Mouse (Mus musculus): ENCODE data around the gene Gpsm3. TPM values are rescaled to one million over a fixed set of nuclear protein-coding genes. Genes with fewer than 3 reads are reported as not detected.
"Not testable (repeated sequence)": the region's sequence is repeated elsewhere in the genome, so short reads cannot be mapped to it uniquely, and the experiment has no call there.

The Gpsm3 gene
- polyA plus RNA-seq (2017; shearing (Covaris generic)) = 100 to 1,000 TPM; 236 to 278 (median 276) TPM

GRCm38 (mm10) chr17:34589681-34590101 lies at the start of gene Gpsm3:
Gene Gpsm3, plus strand, starts transcription at chr17:34589806.
- peak; percentile 50 for ATAC-seq

GRCm38 (mm10) chr17:34543567-34543966 lies 46.0 kb upstream of the Gpsm3 start:
- ATAC-seq = not testable (repeated sequence)

- ATAC-seq = no peak
These were observed 42.8 kb upstream of the Gpsm3 start for GRCm38 (mm10) chr17:34546797-34547196.

GRCm38 (mm10) chr17:34547601-34548000 lies 42.0 kb upstream of the Gpsm3 start:
- no peak for ATAC-seq

GRCm38 (mm10) chr17:34549156-34549555 lies 40.5 kb upstream of the Gpsm3 start:
- ATAC-seq = no peak

GRCm38 (mm10) chr17:34549843-34550242 lies 39.8 kb upstream of the Gpsm3 start:
- no peak for ATAC-seq

- ATAC-seq = peak; percentile 46
These were observed 34.1 kb upstream of the Gpsm3 start for GRCm38 (mm10) chr17:34555483-34555882.

GRCm38 (mm10) chr17:34556406-34556805 lies 33.2 kb upstream of the Gpsm3 start:
- ATAC-seq = no peak

- no peak for ATAC-seq
These were observed 32.2 kb upstream of the Gpsm3 start for GRCm38 (mm10) chr17:34557411-34557810.

- ATAC-seq = no peak
These were observed 30.5 kb upstream of the Gpsm3 start for GRCm38 (mm10) chr17:34559116-34559515.

GRCm38 (mm10) chr17:34559895-34560294 lies 29.7 kb upstream of the Gpsm3 start:
- peak; percentile 54 for ATAC-seq

- ATAC-seq = no peak
These were observed 29.2 kb upstream of the Gpsm3 start for GRCm38 (mm10) chr17:34560438-34560837.

GRCm38 (mm10) chr17:34561200-34561599 lies 28.4 kb upstream of the Gpsm3 start:
- no peak for ATAC-seq

- ATAC-seq = no peak
These were observed 27.0 kb upstream of the Gpsm3 start for GRCm38 (mm10) chr17:34562595-34562994.

GRCm38 (mm10) chr17:34563354-34563753 lies 26.3 kb upstream of the Gpsm3 start:
- no peak for ATAC-seq

GRCm38 (mm10) chr17:34564003-34564421 lies 25.6 kb upstream of the Gpsm3 start, which contains the start of gene Notch4:
Gene Notch4, plus strand, starts transcription at chr17:34564268.
- ATAC-seq = no peak

- no peak for ATAC-seq
These were observed 24.8 kb upstream of the Gpsm3 start for GRCm38 (mm10) chr17:34564796-34565195.

- ATAC-seq = no peak
These were observed 22.3 kb upstream of the Gpsm3 start for GRCm38 (mm10) chr17:34567311-34567710.

- ATAC-seq = no peak
These were observed 21.2 kb upstream of the Gpsm3 start for GRCm38 (mm10) chr17:34568421-34568820.

GRCm38 (mm10) chr17:34569919-34570318 lies 19.7 kb upstream of the Gpsm3 start:
- ATAC-seq = no peak

- no peak for ATAC-seq
These were observed 17.7 kb upstream of the Gpsm3 start for GRCm38 (mm10) chr17:34571875-34572274.

- ATAC-seq = no peak
These were observed 17.2 kb upstream of the Gpsm3 start for GRCm38 (mm10) chr17:34572361-34572760.

- ATAC-seq = no peak
These were observed 13.0 kb upstream of the Gpsm3 start for GRCm38 (mm10) chr17:34576577-34576976.

- no peak for ATAC-seq
These were observed 11.5 kb upstream of the Gpsm3 start for GRCm38 (mm10) chr17:34578070-34578469.

- no peak for ATAC-seq
These were observed 7.1 kb upstream of the Gpsm3 start for GRCm38 (mm10) chr17:34582528-34582927.
